Mouse (Mus musculus): ENCODE data around the gene Spag9. TPM values are rescaled to one million over a fixed set of nuclear protein-coding genes. Genes with fewer than 3 reads are reported as not detected.
"Not testable (repeated sequence)": the region's sequence is repeated elsewhere in the genome, so short reads cannot be mapped to it uniquely, and the experiment has no call there.

The Spag9 gene
- total RNA-seq, 1 experiment from 2014 or later: 140 TPM

GRCm38 (mm10) chr11:94041475-94041874, 45.6 kb downstream of the Spag9 start:
- no peak for ATAC-seq (replicated peaks; ENCODE audit: insufficient number of reproducible peaks, low FRiP score, low TSS enrichment, poor library complexity, severe bottlenecking)

- ATAC-seq (replicated peaks; ENCODE audit: insufficient number of reproducible peaks, low FRiP score, low TSS enrichment, poor library complexity, severe bottlenecking): not testable (repeated sequence)
Measured at GRCm38 (mm10) chr11:94042301-94042700, 46.4 kb downstream of the Spag9 start.

- ATAC-seq (replicated peaks; ENCODE audit: insufficient number of reproducible peaks, low FRiP score, low TSS enrichment, poor library complexity, severe bottlenecking): no peak
Measured at GRCm38 (mm10) chr11:94043998-94044985, 48.4 kb downstream of the Spag9 start.

- ATAC-seq (replicated peaks; ENCODE audit: insufficient number of reproducible peaks, low FRiP score, low TSS enrichment, poor library complexity, severe bottlenecking): no peak
Measured at GRCm38 (mm10) chr11:94045016-94045415, 49.1 kb downstream of the Spag9 start.

GRCm38 (mm10) chr11:94047288-94047687, 51.4 kb downstream of the Spag9 start:
- no peak for ATAC-seq (replicated peaks; ENCODE audit: insufficient number of reproducible peaks, low FRiP score, low TSS enrichment, poor library complexity, severe bottlenecking)

GRCm38 (mm10) chr11:94054176-94054575, 58.3 kb downstream of the Spag9 start:
- no peak for ATAC-seq (replicated peaks; ENCODE audit: insufficient number of reproducible peaks, low FRiP score, low TSS enrichment, poor library complexity, severe bottlenecking)

GRCm38 (mm10) chr11:94054901-94055300, 59.0 kb downstream of the Spag9 start:
- no peak for ATAC-seq (replicated peaks; ENCODE audit: insufficient number of reproducible peaks, low FRiP score, low TSS enrichment, poor library complexity, severe bottlenecking)

GRCm38 (mm10) chr11:94063941-94064340, 68.0 kb downstream of the Spag9 start:
- no peak for ATAC-seq (replicated peaks; ENCODE audit: insufficient number of reproducible peaks, low FRiP score, low TSS enrichment, poor library complexity, severe bottlenecking)

- no peak for ATAC-seq (replicated peaks; ENCODE audit: insufficient number of reproducible peaks, low FRiP score, low TSS enrichment, poor library complexity, severe bottlenecking)
Measured at GRCm38 (mm10) chr11:94070455-94070854, 74.6 kb downstream of the Spag9 start.

GRCm38 (mm10) chr11:94073283-94073682, 77.4 kb downstream of the Spag9 start:
- no peak for ATAC-seq (replicated peaks; ENCODE audit: insufficient number of reproducible peaks, low FRiP score, low TSS enrichment, poor library complexity, severe bottlenecking)

GRCm38 (mm10) chr11:94086966-94087365, 91.1 kb downstream of the Spag9 start:
- peak; percentile 73; the same call in 1 of the 2 replicates for ATAC-seq (replicated peaks; ENCODE audit: insufficient number of reproducible peaks, low FRiP score, low TSS enrichment, poor library complexity, severe bottlenecking)

GRCm38 (mm10) chr11:94090496-94090895, 94.6 kb downstream of the Spag9 start:
- ATAC-seq (replicated peaks; ENCODE audit: insufficient number of reproducible peaks, low FRiP score, low TSS enrichment, poor library complexity, severe bottlenecking): no peak

GRCm38 (mm10) chr11:94097489-94097888, 101.6 kb downstream of the Spag9 start:
- no peak for ATAC-seq (replicated peaks; ENCODE audit: insufficient number of reproducible peaks, low FRiP score, low TSS enrichment, poor library complexity, severe bottlenecking)

GRCm38 (mm10) chr11:94098840-94099239, 102.9 kb downstream of the Spag9 start:
- ATAC-seq (replicated peaks; ENCODE audit: insufficient number of reproducible peaks, low FRiP score, low TSS enrichment, poor library complexity, severe bottlenecking): no peak

- ATAC-seq (replicated peaks; ENCODE audit: insufficient number of reproducible peaks, low FRiP score, low TSS enrichment, poor library complexity, severe bottlenecking): no peak
Measured at GRCm38 (mm10) chr11:94113795-94114194, 117.9 kb downstream of the Spag9 start.

- no peak for ATAC-seq (replicated peaks; ENCODE audit: insufficient number of reproducible peaks, low FRiP score, low TSS enrichment, poor library complexity, severe bottlenecking)
Measured at GRCm38 (mm10) chr11:94115408-94115807, 119.5 kb downstream of the Spag9 start.

GRCm38 (mm10) chr11:94116655-94117054, 120.8 kb downstream of the Spag9 start:
- ATAC-seq (replicated peaks; ENCODE audit: insufficient number of reproducible peaks, low FRiP score, low TSS enrichment, poor library complexity, severe bottlenecking): no peak

- no peak for ATAC-seq (replicated peaks; ENCODE audit: insufficient number of reproducible peaks, low FRiP score, low TSS enrichment, poor library complexity, severe bottlenecking)
Measured at GRCm38 (mm10) chr11:94117836-94118235, 121.9 kb downstream of the Spag9 start.

GRCm38 (mm10) chr11:94118612-94119011, 122.7 kb downstream of the Spag9 start:
- ATAC-seq (replicated peaks; ENCODE audit: insufficient number of reproducible peaks, low FRiP score, low TSS enrichment, poor library complexity, severe bottlenecking): no peak

GRCm38 (mm10) chr11:94120690-94121089, 124.8 kb downstream of the Spag9 start:
- no peak for ATAC-seq (replicated peaks; ENCODE audit: insufficient number of reproducible peaks, low FRiP score, low TSS enrichment, poor library complexity, severe bottlenecking)
